Mouse (Mus musculus) heart, embryonic 15.5 days (tissue): Measurements from ENCODE around the gene Nmnat1. TPM values are rescaled to one million over a fixed set of nuclear protein-coding genes. Genes with fewer than 3 reads are reported as not detected.
"Not testable (repeated sequence)": the region's sequence is repeated elsewhere in the genome, so short reads cannot be mapped to it uniquely, and the experiment has no call there.

Source experiments
- ATAC-seq: fragments of 200-750 bp; cut with Nextera tagmentation; replicated peaks from 2 replicates; pipeline ENCODE4 v1.8.0; 2017; ENCODE audit warnings: low read depth, moderate TSS enrichment; ENCODE audit not compliant: insufficient number of reproducible peaks, insufficient read depth, low FRiP score
- H3K27ac ChIP-seq: fragments of 300-500 bp; sonication (generic); 2 replicates; pipeline ENCODE4 v1.5.1; 2015; ENCODE audit warnings: mild to moderate bottlenecking, inconsistent platforms
- H3K27me3 ChIP-seq: fragments of 300-500 bp; sonication (generic); 2 replicates; pipeline ENCODE4 v1.6.1; 2015; ENCODE audit warnings: inconsistent platforms
- H3K36me3 ChIP-seq: fragments of 300-500 bp; sonication (generic); 2 replicates; pipeline ENCODE4 v1.6.1; 2015; ENCODE audit warnings: mild to moderate bottlenecking, inconsistent platforms
- H3K4me1 ChIP-seq: fragments of 300-500 bp; sonication (generic); replicated peaks from 2 replicates; pipeline ENCODE4 v1.6.1; 2015; ENCODE audit warnings: inconsistent platforms
- H3K4me2 ChIP-seq: fragments of 300-500 bp; sonication (generic); 2 replicates; pipeline ENCODE4 v1.6.1; 2015; ENCODE audit warnings: inconsistent platforms, mild to moderate bottlenecking, moderate library complexity
- H3K4me3 ChIP-seq: fragments of 300-500 bp; sonication (generic); 2 replicates; pipeline ENCODE4 v1.5.1; 2015; ENCODE audit warnings: mild to moderate bottlenecking, inconsistent platforms
- H3K9ac ChIP-seq: fragments of 300-500 bp; sonication (generic); 2 replicates; pipeline ENCODE4 v1.6.1; 2015; ENCODE audit warnings: mild to moderate bottlenecking, inconsistent platforms
- H3K9me3 ChIP-seq: fragments of 300-500 bp; sonication (generic); replicated peaks from 2 replicates; pipeline ENCODE4 v1.6.1; 2016; ENCODE audit warnings: inconsistent platforms
- WGBS: fragments of 180-500 bp; shearing (Covaris S2); methylation state at CpG from one replicate; pipeline ENCODE4 v1.1.7; 2015; ENCODE audit warnings: mixed read lengths; 5-methylcytosine and 5-hydroxymethylcytosine counted together
- polyA plus RNA-seq: library from polyadenylated mRNA; unstranded; fragments of >200 nt; fragmentation: Nextera tagmentation; extraction: Ambion mirVana; gene quantifications from 2 replicates; pipeline ENCODE4 v1.2.1, GENCODE M21; 2015

Gene Nmnat1
- polyA plus RNA-seq, 1 experiment from 2014 or later = 12.7 TPM

DNA sequence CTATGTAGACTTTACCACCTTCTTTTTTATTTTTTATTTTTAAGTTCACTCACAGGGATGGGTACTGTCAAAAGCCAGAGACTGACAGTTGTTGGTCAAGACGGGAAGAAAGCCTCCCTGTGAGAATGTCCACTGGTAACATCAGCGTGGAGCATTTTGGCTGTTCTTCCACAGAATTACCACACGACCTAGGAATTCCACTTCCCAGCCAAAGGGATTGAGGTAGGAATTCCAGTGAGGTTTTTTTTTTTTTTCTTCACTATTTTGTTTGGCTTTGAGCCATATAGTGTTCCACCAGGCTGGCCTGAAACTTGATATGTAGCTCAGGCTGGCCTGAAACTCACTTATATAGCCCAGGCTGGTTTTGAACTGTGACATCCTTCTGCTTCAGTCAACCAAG, 42.6 kb downstream of the Nmnat1 start:
- H3K36me3 ChIP-seq = no peaks in the 10 kb centered on the region
- peaks cover 24% of the 10 kb centered on the region for H3K4me1 ChIP-seq
- ATAC-seq = no peak
- peak overlapping the region; percentile 54 for H3K27ac ChIP-seq
- H3K9ac ChIP-seq = no peak overlapping the region
- WGBS = 26% methylated on average over 3 of the region's 3 CpGs
- H3K9me3 ChIP-seq = no peaks in the 10 kb centered on the region
- H3K4me2 ChIP-seq = no peak overlapping the region
- no peaks in the 10 kb centered on the region for H3K27me3 ChIP-seq
- no peak overlapping the region for H3K4me3 ChIP-seq

DNA sequence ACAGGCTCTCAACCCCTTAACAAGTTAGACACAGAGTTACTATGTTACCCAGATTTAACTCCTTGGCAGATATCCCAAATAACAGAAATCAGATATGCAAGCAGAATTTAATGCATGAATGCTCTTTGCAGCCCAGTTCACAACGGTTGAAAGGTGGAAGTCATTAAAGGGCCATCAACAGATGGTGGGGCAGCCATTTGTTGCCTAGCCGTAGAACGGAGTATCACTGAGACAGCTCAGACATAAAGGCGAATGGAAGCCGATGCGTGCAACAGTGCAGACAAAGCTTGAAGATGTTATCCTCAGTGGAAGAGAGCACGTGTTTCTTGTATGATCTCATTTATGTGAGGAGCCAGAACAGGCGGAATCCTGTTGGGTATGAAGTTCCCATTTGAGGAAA, 44.4 kb downstream of the Nmnat1 start:
- Histone ChIP-seq H3K27ac (no peak overlapping the region), H3K4me2 (no peak overlapping the region), H3K36me3 (no peaks in the 10 kb centered on the region), H3K4me3 (no peak overlapping the region), H3K9me3 (no peaks in the 10 kb centered on the region), H3K27me3 (no peaks in the 10 kb centered on the region), H3K9ac (no peak overlapping the region), H3K4me1 (peaks cover 16% of the 10 kb centered on the region)
- 67% methylated on average over 8 of the region's 8 CpGs for WGBS
- no peak for ATAC-seq

DNA sequence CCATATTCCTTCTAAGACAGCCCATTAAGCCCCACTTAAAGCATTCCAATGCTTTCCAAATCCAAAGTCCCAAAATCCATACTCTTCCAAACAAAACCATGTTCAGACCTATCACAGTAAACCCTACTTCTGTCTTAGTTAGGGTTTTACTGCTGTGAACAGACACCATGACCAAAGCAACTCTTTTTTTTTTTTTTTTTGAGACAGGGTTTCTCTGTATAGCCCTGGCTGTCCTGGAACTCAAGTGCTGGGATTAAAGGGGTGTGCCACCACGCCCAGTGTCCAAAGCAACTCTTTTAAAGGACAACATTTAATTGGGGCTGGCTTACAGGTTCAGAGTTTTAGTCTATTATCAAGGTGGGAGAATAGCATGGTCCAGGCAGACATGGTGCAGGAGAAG, 53.1 kb downstream of the Nmnat1 start:
- not testable (repeated sequence) for H3K4me1 ChIP-seq, H3K9me3 ChIP-seq, H3K4me3 ChIP-seq, ATAC-seq, H3K4me2 ChIP-seq, H3K9ac ChIP-seq, H3K27ac ChIP-seq, H3K27me3 ChIP-seq, H3K36me3 ChIP-seq
- 54% methylated on average over 1 of the region's 1 CpGs for WGBS

DNA sequence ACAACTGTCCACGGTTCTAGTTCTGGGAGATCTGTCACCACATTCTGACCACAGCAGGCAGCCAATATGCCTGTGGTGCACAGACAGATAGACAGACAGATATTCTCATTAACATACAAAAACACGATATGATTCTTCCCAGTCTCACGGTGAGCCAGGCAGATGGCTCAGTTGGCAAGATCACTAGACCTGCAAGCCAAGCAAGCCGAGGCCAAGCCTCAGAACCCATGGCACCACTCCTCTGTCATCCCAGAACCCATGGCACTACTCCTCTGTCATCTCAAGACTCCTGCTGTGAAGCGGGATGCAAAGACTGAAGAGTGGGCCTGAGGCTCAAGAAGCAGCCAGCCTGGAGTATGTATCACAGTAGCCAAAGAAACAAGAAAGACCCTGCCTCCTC, 55.4 kb downstream of the Nmnat1 start:
- H3K36me3 ChIP-seq = no peaks in the 10 kb centered on the region
- no peaks in the 10 kb centered on the region for H3K27me3 ChIP-seq
- H3K4me2 ChIP-seq = no peak overlapping the region
- no peak overlapping the region for H3K4me3 ChIP-seq
- H3K27ac ChIP-seq = no peak overlapping the region
- H3K4me1 ChIP-seq = peaks cover 11% of the 10 kb centered on the region
- WGBS = 75% methylated on average over 5 of the region's 5 CpGs
- H3K9ac ChIP-seq = no peak overlapping the region
- H3K9me3 ChIP-seq = no peaks in the 10 kb centered on the region
- no peak for ATAC-seq

DNA sequence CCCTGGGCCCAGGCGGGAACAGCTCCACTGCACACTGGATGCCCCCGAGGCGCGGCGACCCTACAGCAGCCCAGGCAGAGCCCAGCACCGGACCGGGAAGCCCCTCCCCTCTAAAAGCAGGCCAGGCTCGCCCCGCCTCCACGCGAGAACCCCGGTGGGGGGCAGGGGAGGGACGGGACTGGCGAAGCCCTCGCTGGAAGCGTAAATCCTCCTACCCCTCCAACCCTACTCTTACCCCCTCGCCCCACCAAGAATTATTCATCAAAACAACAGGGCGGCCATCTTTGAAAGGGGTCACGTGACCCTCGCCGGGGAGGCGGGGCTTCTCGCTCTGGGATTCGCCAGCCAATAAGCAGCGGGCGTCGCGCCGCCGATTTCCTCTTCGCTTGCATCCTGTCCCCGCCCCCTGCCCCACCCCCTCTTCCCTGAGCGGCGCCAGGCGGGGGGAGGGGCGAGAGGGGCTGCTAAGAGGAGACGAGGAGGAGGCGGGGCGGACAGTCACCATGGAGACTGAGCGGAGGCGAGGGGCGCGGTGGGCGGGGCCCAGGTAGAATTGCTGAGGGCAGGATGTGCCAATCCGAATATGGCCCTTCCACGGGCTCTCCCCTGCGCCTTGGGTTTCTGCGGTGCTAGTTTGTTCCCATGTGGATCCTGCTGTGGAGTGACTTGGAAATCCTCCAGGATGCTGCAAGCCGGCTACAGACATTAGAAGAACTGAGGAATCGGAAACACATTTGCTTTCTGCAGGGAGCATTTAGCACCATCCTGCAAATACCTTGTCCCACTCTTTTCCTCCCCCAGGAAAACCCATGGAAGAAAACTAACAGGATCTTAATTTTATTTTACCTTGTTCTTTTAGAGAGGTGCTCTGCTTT, 58.4 kb downstream of the Nmnat1 start, which contains the start of gene Ube4b:
Gene Ube4b (minus strand): TSS at position 425 of the 875 bp plus-strand sequence.
- H3K9me3 ChIP-seq = no peaks in the 10 kb centered on the region
- H3K27me3 ChIP-seq = no peaks in the 10 kb centered on the region
- peak within 1 kb of the TSS; percentile 84 for H3K4me2 ChIP-seq
- ATAC-seq = peak; percentile 92
- H3K36me3 ChIP-seq = no peaks in the 10 kb centered on the region
- peaks cover 21% of the 10 kb centered on the region for H3K4me1 ChIP-seq
- H3K27ac ChIP-seq = peak within 1 kb of the TSS; percentile 100
- under 1% methylated on average over 48 of the region's 50 CpGs for WGBS
- peak within 1 kb of the TSS; percentile 99 for H3K4me3 ChIP-seq
- H3K9ac ChIP-seq = peak within 1 kb of the TSS; percentile 97

DNA sequence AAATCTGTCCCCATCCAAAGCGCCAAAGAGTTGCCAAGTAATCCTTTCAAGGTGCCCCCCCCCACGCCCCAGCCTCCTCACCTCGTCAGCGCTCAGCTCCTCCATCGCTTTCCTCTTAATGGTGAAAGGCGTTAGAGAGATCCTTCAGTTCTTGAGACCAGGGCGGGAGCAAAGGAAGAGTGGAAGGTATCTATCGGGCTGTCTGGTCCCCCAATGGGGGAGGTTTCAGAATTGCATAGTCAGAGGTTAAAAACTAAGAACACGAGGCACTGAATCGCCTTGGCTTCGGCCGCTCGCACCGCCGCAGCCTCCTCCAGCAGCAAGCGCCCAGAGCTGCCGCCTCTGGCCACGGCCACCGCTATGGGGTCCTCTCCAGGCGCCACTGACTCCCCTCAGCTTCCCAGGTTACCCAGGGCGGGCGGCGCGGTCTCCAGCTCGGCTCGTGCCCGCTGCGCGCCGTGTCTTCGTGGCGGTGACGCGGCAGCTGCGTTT, 59.2 kb downstream of the Nmnat1 start:
- Histone ChIP-seq H3K9me3 (no peaks in the 10 kb centered on the region), H3K4me1 (peaks cover 26% of the 10 kb centered on the region), H3K27ac (peak overlapping the region; percentile 100), H3K9ac (peak overlapping the region; percentile 97), H3K4me3 (peak overlapping the region; percentile 99), H3K36me3 (no peaks in the 10 kb centered on the region), H3K27me3 (no peaks in the 10 kb centered on the region), H3K4me2 (peak overlapping the region; percentile 84)
- ATAC-seq = peak; percentile 65
- WGBS = under 1% methylated on average over 35 of the region's 35 CpGs

DNA sequence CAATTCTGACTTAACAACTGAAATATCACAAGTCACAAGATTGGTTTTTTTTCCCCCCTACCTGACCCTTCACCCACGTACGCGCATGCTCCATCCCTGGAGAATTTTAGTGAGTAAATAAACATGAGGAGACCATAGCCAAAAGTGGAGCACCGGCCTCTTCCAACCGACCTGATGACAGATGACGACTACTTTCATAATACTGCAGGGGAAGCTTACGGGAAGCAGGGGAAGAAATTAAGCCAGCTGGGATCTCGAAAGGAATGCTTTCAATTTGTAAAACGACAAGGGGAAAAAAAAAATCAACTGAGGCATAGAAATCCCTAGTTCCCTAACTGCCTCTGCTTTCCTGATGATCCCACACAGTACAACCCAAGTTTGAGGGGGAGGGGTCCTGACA, 60.2 kb downstream of the Nmnat1 start:
- no peaks in the 10 kb centered on the region for H3K9me3 ChIP-seq
- 2% methylated on average over 9 of the region's 9 CpGs for WGBS
- H3K36me3 ChIP-seq = no peaks in the 10 kb centered on the region
- peak overlapping the region; percentile 99 for H3K4me3 ChIP-seq
- peak overlapping the region; percentile 84 for H3K4me2 ChIP-seq
- peak overlapping the region; percentile 54 for H3K9ac ChIP-seq
- H3K27ac ChIP-seq = peak overlapping the region; percentile 100
- H3K27me3 ChIP-seq = no peaks in the 10 kb centered on the region
- peaks cover 26% of the 10 kb centered on the region for H3K4me1 ChIP-seq
- ATAC-seq = no peak

DNA sequence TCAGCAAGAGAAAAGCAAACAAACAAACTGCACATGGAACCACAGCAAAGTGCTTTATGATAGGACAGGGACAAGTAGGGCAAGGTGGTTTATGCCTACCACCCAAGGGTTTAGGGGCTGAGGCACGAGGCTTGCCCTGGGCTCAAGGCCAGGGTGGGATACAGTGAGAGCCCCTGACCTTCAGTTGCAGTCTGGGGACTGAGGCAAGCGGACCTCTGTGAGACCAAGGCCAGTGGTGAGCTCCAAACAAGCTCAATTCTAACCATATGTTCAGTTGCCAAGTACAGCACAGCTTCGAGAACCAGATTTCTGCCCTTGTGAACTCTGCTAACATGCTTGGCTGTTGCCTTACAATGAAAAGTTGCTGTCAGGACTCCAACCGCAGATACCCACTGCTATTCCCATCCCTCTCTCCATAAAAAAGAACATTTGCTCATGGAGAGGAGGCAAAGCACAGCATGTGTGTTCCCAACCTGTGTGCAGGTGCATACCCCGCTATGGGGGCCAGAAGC, 67.1 kb downstream of the Nmnat1 start:
- H3K9me3 ChIP-seq = no peaks in the 10 kb centered on the region
- 71% methylated on average over 5 of the region's 5 CpGs for WGBS
- H3K4me3 ChIP-seq = no peak overlapping the region
- peaks cover 45% of the 10 kb centered on the region for H3K4me1 ChIP-seq
- peak overlapping the region; percentile 3; the same call in 1 of the 2 replicates for H3K27ac ChIP-seq
- H3K9ac ChIP-seq = no peak overlapping the region
- no peaks in the 10 kb centered on the region for H3K36me3 ChIP-seq
- ATAC-seq = no peak
- H3K4me2 ChIP-seq = no peak overlapping the region
- H3K27me3 ChIP-seq = no peaks in the 10 kb centered on the region

Other genes starting within 250 kb of the Nmnat1 start
- 39.4 and 42.8 TPM in 2 replicates for gene Kif1b, start 177.5 kb downstream of the Nmnat1 start, polyA plus RNA-seq
- gene Ube4b, start 58.5 kb downstream of the Nmnat1 start, polyA plus RNA-seq = 27.2 and 35.6 TPM in 2 replicates
- gene Rbp7, start 30.2 kb downstream of the Nmnat1 start, polyA plus RNA-seq = 7.8 and 13.6 TPM in 2 replicates
- gene Tmem274, start 7.8 kb downstream of the Nmnat1 start, polyA plus RNA-seq = 0.35 and 0.48 TPM in 2 replicates
- 29.8 and 30.6 TPM in 2 replicates for gene Lzic, start within 50 bp of the Nmnat1 start, polyA plus RNA-seq
- gene Ctnnbip1, start 33.0 kb upstream of the Nmnat1 start, polyA plus RNA-seq = 34.7 and 38.0 TPM in 2 replicates
- gene Clstn1, start 101.3 kb upstream of the Nmnat1 start, polyA plus RNA-seq = 21.3 and 32.1 TPM in 2 replicates
- gene Pik3cd, start 217.4 kb upstream of the Nmnat1 start, polyA plus RNA-seq = 3.1 and 8.4 TPM in 2 replicates